Mouse (Mus musculus): ENCODE data around the gene Ramp2. TPM values are rescaled to one million over a fixed set of nuclear protein-coding genes. Genes with fewer than 3 reads are reported as not detected.

The Ramp2 gene
- polyA plus RNA-seq, 1 experiment: 86.6 TPM

- no peak overlapping the region for H3K4me3 ChIP-seq (ENCODE audit: insufficient read depth, low read depth, low read length)
- peaks cover 20% of the 10 kb centered on the region; the same call in 1 of the 2 replicates for H3K4me1 ChIP-seq (ENCODE audit: control insufficient read depth, insufficient read depth, low read length)
- no peak for DNase-seq
- H3K27me3 ChIP-seq (replicated peaks; ENCODE audit: control insufficient read depth, insufficient read depth, low read length): no peaks in the 10 kb centered on the region
- no peak for TF ChIP-seq CTCF (conservative IDR thresholded peaks at IDR 0.05; ENCODE audit: insufficient read depth, insufficient read length, low read depth, low read length)
- TF ChIP-seq POLR2A (IDR thresholded peaks at IDR 0.05; ENCODE audit: low read depth, low read length): no peak
- no peak overlapping the region for H3K27ac ChIP-seq (ENCODE audit: insufficient read depth, low read depth, low read length)
- no peaks in the 10 kb centered on the region for H3K36me3 ChIP-seq (ENCODE audit: control insufficient read depth, insufficient read depth, low read length)
Observed at GRCm38 (mm10) chr11:101235429-101235828, 10.4 kb upstream of the Ramp2 start.

- Histone ChIP-seq H3K4me3 (ENCODE audit: insufficient read depth, low read depth, low read length) (no peak overlapping the region), H3K36me3 (ENCODE audit: control insufficient read depth, insufficient read depth, low read length) (no peaks in the 10 kb centered on the region), H3K4me1 (ENCODE audit: control insufficient read depth, insufficient read depth, low read length) (peaks cover 8% of the 10 kb centered on the region; the same call in 1 of the 2 replicates), H3K27me3 (replicated peaks; ENCODE audit: control insufficient read depth, insufficient read depth, low read length) (no peaks in the 10 kb centered on the region), H3K27ac (ENCODE audit: insufficient read depth, low read depth, low read length) (no peak overlapping the region)
- no peak for DNase-seq
- TF ChIP-seq POLR2A (IDR thresholded peaks at IDR 0.05; ENCODE audit: low read depth, low read length) (no peak), CTCF (conservative IDR thresholded peaks at IDR 0.05; ENCODE audit: insufficient read depth, insufficient read length, low read depth, low read length) (no peak)
- 90% methylated on average over 5 of the region's 5 CpGs for WGBS
Observed at GRCm38 (mm10) chr11:101236782-101237181, 9.0 kb upstream of the Ramp2 start.

GRCm38 (mm10) chr11:101238071-101238647 is 7.7 kb upstream of the Ramp2 start:
- WGBS: 57% methylated on average over 5 of the region's 5 CpGs
- H3K4me3 ChIP-seq (ENCODE audit: insufficient read depth, low read depth, low read length): no peak overlapping the region
- DNase-seq: no peak
- no peaks in the 10 kb centered on the region; the same call in 1 of the 2 replicates for H3K4me1 ChIP-seq (ENCODE audit: control insufficient read depth, insufficient read depth, low read length)
- H3K36me3 ChIP-seq (ENCODE audit: control insufficient read depth, insufficient read depth, low read length): no peaks in the 10 kb centered on the region
- H3K27me3 ChIP-seq (replicated peaks; ENCODE audit: control insufficient read depth, insufficient read depth, low read length): no peaks in the 10 kb centered on the region
- TF ChIP-seq POLR2A (IDR thresholded peaks at IDR 0.05; ENCODE audit: low read depth, low read length) (no peak), CTCF (conservative IDR thresholded peaks at IDR 0.05; ENCODE audit: insufficient read depth, insufficient read length, low read depth, low read length) (no peak)
- H3K27ac ChIP-seq (ENCODE audit: insufficient read depth, low read depth, low read length): no peak overlapping the region

- Histone ChIP-seq H3K36me3 (ENCODE audit: control insufficient read depth, insufficient read depth, low read length) (no peaks in the 10 kb centered on the region), H3K27me3 (replicated peaks; ENCODE audit: control insufficient read depth, insufficient read depth, low read length) (no peaks in the 10 kb centered on the region), H3K4me3 (ENCODE audit: insufficient read depth, low read depth, low read length) (no peak overlapping the region), H3K4me1 (ENCODE audit: control insufficient read depth, insufficient read depth, low read length) (peaks cover 12% of the 10 kb centered on the region; the same call in 1 of the 2 replicates), H3K27ac (ENCODE audit: insufficient read depth, low read depth, low read length) (peak overlapping the region; percentile 63)
- 40% methylated on average over 4 of the region's 4 CpGs for WGBS
- TF ChIP-seq CTCF (conservative IDR thresholded peaks at IDR 0.05; ENCODE audit: insufficient read depth, insufficient read length, low read depth, low read length) (no peak), POLR2A (IDR thresholded peaks at IDR 0.05; ENCODE audit: low read depth, low read length) (no peak)
- DNase-seq: peak; percentile 77
Observed at GRCm38 (mm10) chr11:101245071-101245470, 757 bp upstream of the Ramp2 start.

GRCm38 (mm10) chr11:101246702-101247012 is 829 bp downstream of the Ramp2 start:
- H3K36me3 ChIP-seq (ENCODE audit: control insufficient read depth, insufficient read depth, low read length): no peaks in the 10 kb centered on the region
- peak overlapping the region; percentile 39 for H3K27ac ChIP-seq (ENCODE audit: insufficient read depth, low read depth, low read length)
- H3K4me1 ChIP-seq (ENCODE audit: control insufficient read depth, insufficient read depth, low read length): peaks cover 16% of the 10 kb centered on the region; the same call in 1 of the 2 replicates
- H3K27me3 ChIP-seq (replicated peaks; ENCODE audit: control insufficient read depth, insufficient read depth, low read length): no peaks in the 10 kb centered on the region
- H3K4me3 ChIP-seq (ENCODE audit: insufficient read depth, low read depth, low read length): peak overlapping the region; percentile 55
- no peak for TF ChIP-seq POLR2A (IDR thresholded peaks at IDR 0.05; ENCODE audit: low read depth, low read length)
- TF ChIP-seq CTCF (conservative IDR thresholded peaks at IDR 0.05; ENCODE audit: insufficient read depth, insufficient read length, low read depth, low read length): no peak
- 40% methylated on average over 7 of the region's 7 CpGs for WGBS
- no peak for DNase-seq

GRCm38 (mm10) chr11:101247521-101248030 is 1.7 kb downstream of the Ramp2 start:
- TF ChIP-seq POLR2A (IDR thresholded peaks at IDR 0.05; ENCODE audit: low read depth, low read length) (no peak), CTCF (conservative IDR thresholded peaks at IDR 0.05; ENCODE audit: insufficient read depth, insufficient read length, low read depth, low read length) (no peak)
- peaks cover 16% of the 10 kb centered on the region; the same call in 1 of the 2 replicates for H3K4me1 ChIP-seq (ENCODE audit: control insufficient read depth, insufficient read depth, low read length)
- H3K36me3 ChIP-seq (ENCODE audit: control insufficient read depth, insufficient read depth, low read length): no peaks in the 10 kb centered on the region
- WGBS: 65% methylated on average over 6 of the region's 6 CpGs
- peak; percentile 84 for DNase-seq
- peak overlapping the region; percentile 55 for H3K4me3 ChIP-seq (ENCODE audit: insufficient read depth, low read depth, low read length)
- peak overlapping the region; percentile 39 for H3K27ac ChIP-seq (ENCODE audit: insufficient read depth, low read depth, low read length)
- H3K27me3 ChIP-seq (replicated peaks; ENCODE audit: control insufficient read depth, insufficient read depth, low read length): no peaks in the 10 kb centered on the region

- Histone ChIP-seq H3K27me3 (replicated peaks; ENCODE audit: control insufficient read depth, insufficient read depth, low read length) (no peaks in the 10 kb centered on the region), H3K4me3 (ENCODE audit: insufficient read depth, low read depth, low read length) (no peak overlapping the region), H3K36me3 (ENCODE audit: control insufficient read depth, insufficient read depth, low read length) (no peaks in the 10 kb centered on the region), H3K4me1 (ENCODE audit: control insufficient read depth, insufficient read depth, low read length) (peaks cover 16% of the 10 kb centered on the region; the same call in 1 of the 2 replicates), H3K27ac (ENCODE audit: insufficient read depth, low read depth, low read length) (peak overlapping the region; percentile 39)
- peak; percentile 74 for TF ChIP-seq CTCF (conservative IDR thresholded peaks at IDR 0.05; ENCODE audit: insufficient read depth, insufficient read length, low read depth, low read length)
- no peak for TF ChIP-seq POLR2A (IDR thresholded peaks at IDR 0.05; ENCODE audit: low read depth, low read length)
- WGBS: 26% methylated on average over 14 of the region's 14 CpGs
- DNase-seq: peak; percentile 86
Observed at GRCm38 (mm10) chr11:101248258-101248994, 2.6 kb downstream of the Ramp2 start.

Data from kidney, adult 2 months (tissue).